Mouse (Mus musculus) right cerebral cortex, postnatal 10 days (tissue): ENCODE results near the gene Ifnar1.
A peak's percentile ranks its signal among the peaks of the same experiment; 100 is the strongest.
"Not testable (repeated sequence)": the region's sequence is repeated elsewhere in the genome, so short reads cannot be mapped to it uniquely, and the experiment has no call there.

Experiments used
- DNase-seq, 2 experiments: peaks; one replicate each; pipeline ENCODE4 v3.0.0; 2021; ENCODE audit warnings: low spot score in 2 of 2

The Ifnar1 gene

GRCm38 (mm10) chr16:91505116-91505601, 20.1 kb downstream of the Ifnar1 start:
- DNase-seq = no peak

DNA sequence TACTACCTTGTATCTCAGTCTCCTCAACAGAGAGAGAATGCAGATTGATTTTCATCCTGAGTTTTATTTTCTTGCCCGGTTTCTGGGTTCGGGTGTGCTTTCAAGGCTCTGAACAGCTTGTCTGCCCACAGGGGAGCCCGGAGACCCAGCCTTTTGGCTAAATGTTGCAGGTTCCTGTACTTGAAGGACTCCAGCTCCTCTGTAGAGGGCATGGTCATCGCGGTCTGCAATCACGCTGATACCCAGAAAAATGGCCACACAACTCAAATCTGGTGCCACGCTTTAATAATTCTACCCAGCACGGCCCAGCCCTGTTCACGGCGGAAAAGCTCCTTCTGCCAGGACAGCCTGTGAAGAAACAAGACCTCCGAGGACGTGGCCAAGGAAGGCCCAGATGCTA, 21.4 kb downstream of the Ifnar1 start:
- no peak for DNase-seq

DNA sequence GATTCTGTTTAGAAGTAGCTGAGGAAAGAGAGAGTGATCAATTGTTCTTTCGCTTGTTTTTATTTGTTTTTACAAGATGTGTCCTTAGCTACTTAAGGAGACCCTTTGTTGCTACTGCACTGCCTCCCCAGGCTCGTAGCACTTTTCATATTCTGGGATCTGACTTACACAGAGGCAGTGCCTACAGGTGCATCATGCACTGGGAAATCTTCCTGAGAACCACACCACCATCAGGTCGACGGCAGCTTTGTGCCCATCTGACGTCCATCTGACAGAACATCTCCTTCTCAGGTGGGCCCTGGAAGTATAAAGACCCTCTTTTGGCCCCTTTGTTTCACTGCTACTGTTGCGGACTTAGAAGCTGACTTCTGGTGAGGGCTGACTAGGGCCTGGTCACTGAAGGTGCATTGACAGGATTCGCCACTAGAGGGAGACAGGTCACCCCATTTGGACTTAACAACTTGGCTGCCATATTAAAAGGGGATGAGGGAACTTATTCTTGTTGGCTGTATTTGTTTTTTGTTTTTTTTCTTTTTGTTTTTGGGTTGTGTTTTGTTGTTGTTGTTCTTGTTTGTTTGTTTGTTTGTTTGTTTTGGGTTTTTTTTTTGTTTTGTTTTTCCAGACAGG, 27.2 kb downstream of the Ifnar1 start:
- peak; percentile 83 to 87 for DNase-seq

DNA sequence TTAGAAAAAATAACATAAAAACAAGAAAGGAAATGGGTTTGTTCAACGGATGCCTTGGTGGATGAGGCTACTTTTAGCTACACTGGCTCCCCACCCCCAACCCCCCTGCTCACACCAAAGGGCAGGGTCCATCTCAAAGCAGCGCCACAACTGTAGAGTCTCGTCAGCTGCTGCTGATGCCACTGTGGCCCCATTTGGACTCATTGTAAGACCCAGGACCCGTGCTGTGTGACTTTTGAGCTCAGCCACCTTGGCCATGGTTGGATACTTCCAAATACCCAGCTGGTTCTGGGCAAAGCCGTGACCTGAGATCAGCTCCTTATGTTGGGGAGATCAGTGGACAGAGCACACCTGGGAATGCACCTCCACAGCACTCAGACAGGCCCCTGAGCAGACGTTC, 28.1 kb downstream of the Ifnar1 start:
- DNase-seq = no peak

DNA sequence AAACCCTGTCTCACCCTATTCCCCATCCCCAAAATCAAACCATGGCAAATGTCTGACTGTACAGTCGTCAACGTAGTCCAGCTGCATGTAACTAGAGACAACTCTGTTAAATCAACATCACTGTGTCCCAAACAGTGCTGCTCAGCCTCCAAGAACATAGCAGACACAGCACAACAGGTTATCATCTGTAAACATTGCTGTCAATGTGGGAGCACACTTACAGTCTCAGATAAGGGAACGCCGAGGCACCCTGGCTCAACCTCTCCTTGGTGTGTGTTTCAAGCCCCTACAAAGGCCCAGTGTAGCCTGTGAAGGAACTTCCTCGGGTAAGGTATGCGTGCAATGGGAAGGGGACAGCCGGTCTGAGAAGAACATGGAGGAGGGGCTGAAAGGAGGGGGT, 32.0 kb downstream of the Ifnar1 start:
- DNase-seq = no peak

DNA sequence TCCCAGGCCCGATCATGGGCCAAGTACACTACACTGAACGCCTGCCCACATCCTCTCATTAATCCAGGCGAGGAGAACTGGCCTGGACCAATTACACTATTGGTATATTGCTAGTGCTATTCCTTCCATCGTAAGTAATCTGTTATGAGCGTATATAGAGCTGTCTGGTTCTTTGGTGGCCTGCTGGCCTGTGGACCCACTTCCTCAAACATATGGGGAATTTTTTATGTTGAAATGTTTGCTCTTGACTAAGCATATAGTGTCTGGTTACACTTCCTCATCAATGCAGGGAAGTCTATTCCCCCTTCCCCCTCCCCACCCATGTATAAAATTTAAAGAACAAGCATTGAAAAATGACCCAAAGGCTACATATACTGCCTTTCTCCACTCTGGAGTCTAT, 37.0 kb downstream of the Ifnar1 start:
- no peak for DNase-seq

- peak; percentile 55 to 58 for DNase-seq
Observed at GRCm38 (mm10) chr16:91522479-91523309, 37.7 kb downstream of the Ifnar1 start.

- no peak for DNase-seq
Observed at GRCm38 (mm10) chr16:91524206-91524605, 39.2 kb downstream of the Ifnar1 start.

DNA sequence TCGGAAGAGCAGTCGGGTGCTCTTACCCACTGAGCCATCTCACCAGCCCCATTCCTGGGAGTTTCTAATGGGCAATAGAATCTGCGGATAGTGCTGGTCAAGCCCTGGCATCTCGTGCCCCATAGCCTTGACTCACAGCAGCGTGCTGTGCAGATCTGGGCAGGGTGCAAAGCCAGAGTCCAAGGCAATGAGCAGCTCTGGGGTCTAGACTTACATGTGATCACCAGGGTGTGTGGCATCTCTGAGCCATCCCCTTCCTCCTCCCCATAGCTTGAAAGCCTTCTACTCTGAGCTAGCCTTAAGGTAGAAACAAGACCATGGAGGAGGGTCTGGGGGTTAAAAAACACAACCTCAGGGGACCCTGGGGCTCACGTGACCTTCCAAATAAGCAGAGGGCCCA, 41.2 kb downstream of the Ifnar1 start:
- DNase-seq = no peak

DNA sequence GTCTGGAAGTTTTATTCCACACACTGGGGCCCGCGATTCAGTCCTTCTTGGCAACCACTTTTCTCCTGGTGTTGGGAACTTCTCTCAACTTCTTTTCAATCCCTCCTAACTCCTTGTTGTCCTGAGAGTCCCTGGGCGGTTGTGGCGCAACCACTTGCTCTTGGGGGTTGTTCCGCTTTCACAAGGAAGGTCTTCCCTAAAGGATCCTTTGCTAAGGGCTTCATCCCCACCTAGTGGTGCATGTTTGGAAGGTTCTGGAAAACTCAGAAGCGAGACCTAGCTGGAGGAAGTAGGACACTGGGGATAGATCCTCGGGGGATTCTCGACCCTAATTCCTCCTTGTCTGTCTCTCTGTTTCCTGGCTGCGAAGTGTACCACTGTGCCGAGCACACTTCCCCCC, 42.0 kb downstream of the Ifnar1 start:
- peak; percentile 59 to 67 for DNase-seq

DNA sequence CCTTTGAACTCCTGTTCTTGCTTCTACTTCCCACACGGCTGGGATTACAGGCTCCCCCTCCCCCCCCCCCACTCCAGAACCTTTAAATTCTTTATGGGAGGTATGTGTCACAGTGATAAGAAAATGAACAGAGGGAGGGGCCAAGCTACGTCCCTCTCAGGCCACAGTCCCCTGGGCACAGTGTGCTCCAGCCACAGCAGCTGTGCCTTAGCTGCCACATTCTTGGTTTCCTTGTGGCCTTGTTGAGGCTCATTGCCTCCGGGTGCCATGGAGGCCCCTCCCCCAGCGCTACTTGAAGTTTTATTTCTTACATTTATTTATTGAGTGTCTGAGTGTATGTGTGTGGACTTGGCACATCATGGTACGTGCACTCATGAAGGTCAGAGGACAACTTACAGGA, 42.5 kb downstream of the Ifnar1 start:
- DNase-seq = no peak

GRCm38 (mm10) chr16:91528578-91528977, 43.5 kb downstream of the Ifnar1 start:
- DNase-seq = no peak

GRCm38 (mm10) chr16:91530830-91531229, 45.8 kb downstream of the Ifnar1 start:
- DNase-seq = not testable (repeated sequence)

- no peak for DNase-seq
Observed at GRCm38 (mm10) chr16:91531856-91532255, 46.8 kb downstream of the Ifnar1 start.

GRCm38 (mm10) chr16:91532429-91532828, 47.4 kb downstream of the Ifnar1 start:
- no peak for DNase-seq

- no peak for DNase-seq
Observed at GRCm38 (mm10) chr16:91533097-91534001, 48.3 kb downstream of the Ifnar1 start.

DNA sequence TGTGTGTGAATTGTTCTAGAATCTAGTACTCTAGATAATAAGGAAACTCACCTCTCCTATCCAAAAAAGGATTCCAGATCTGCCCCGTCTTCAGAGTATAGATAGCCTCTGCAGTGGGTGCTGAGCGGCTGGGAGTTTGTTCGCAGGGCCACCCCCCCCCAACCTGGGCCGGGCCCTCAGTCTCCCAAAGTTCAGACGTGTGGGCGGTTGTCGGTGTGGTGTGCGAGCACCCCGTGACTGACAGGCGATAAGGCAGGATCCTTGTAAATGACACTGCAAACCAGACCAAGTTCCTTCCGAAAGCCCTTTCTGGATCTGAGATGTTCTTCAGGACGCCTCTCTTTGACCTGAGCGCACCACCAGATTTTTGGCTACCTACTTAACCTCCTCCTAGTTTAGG, 49.4 kb downstream of the Ifnar1 start:
- peak in 1 of 2 experiments; percentile 75 for DNase-seq

GRCm38 (mm10) chr16:91534888-91535287, 49.9 kb downstream of the Ifnar1 start:
- no peak for DNase-seq

- DNase-seq = no peak
Observed at GRCm38 (mm10) chr16:91536372-91536771, 51.3 kb downstream of the Ifnar1 start.

- no peak for DNase-seq
Observed at GRCm38 (mm10) chr16:91537065-91537464, 52.0 kb downstream of the Ifnar1 start.

DNA sequence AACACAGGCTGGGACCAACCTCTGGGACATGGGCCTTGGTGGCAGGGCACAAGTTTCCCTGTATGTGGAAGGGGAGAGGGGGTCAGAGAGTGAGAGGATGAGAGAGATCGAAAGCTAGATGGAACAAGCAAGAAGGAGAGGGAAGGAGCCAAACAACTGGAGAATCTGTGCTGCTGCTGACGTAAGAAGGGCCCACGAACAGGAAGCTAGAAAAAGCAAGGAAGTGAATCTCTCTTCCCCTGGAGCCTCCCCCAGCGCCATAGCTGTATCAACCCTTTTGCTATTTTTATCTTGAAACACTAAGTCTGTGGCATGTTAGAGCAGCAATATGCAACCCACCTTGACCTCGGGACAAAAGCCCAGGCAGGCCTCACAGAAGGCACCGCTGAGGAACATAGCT, 53.0 kb downstream of the Ifnar1 start:
- no peak for DNase-seq

DNA sequence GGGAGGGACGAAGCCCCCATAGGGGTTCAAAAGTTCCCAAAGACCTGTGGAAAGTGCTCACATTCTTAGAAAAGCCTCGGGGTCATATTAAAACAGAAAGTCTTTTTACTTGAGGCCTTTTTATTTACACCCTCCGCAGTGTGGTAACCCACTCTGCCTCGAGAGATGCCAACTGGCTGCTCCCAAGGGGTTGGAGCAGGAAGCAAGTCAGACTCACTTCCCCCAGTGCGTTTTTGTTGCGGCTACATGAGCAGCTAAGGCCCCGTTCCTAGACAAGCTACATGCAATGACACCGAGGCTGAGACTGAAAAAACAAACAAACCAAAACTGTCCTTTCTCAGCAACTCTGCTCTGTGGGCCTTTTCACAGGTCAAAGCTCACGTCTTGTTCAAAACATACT, 53.5 kb downstream of the Ifnar1 start:
- DNase-seq = no peak
